Mouse (Mus musculus) heart, embryonic 11.5 days (tissue): ENCODE measurements around the gene Set. TPM values are rescaled to one million over a fixed set of nuclear protein-coding genes. Genes with fewer than 3 reads are reported as not detected.

Experiments used
- ATAC-seq: fragments of 200-750 bp; cut with Nextera tagmentation; replicated peaks from 2 replicates; pipeline ENCODE4 v1.8.0; 2017; ENCODE audit warnings: moderate library complexity; ENCODE audit not compliant: insufficient number of reproducible peaks, low FRiP score, low TSS enrichment
- H3K27ac ChIP-seq: fragments of 300-500 bp; sonication (generic); 2 replicates; pipeline ENCODE4 v1.5.1; 2014; ENCODE audit warnings: mild to moderate bottlenecking, low read depth, low read length
- H3K27me3 ChIP-seq: fragments of 300-500 bp; sonication (generic); 2 replicates; pipeline ENCODE4 v1.6.1; 2014; ENCODE audit warnings: mild to moderate bottlenecking, low read length, mixed read lengths; ENCODE audit not compliant: control insufficient read depth, insufficient read depth
- H3K36me3 ChIP-seq: fragments of 300-500 bp; sonication (generic); 2 replicates; pipeline ENCODE4 v1.6.1; 2014; ENCODE audit warnings: mild to moderate bottlenecking, low read length, moderate library complexity, mixed read lengths; ENCODE audit not compliant: control insufficient read depth, insufficient read depth
- H3K4me1 ChIP-seq: fragments of 300-500 bp; sonication (generic); 2 replicates; pipeline ENCODE4 v1.6.1; 2014; ENCODE audit warnings: low read length; ENCODE audit not compliant: control insufficient read depth, insufficient read depth
- H3K4me2 ChIP-seq: fragments of 300-500 bp; sonication (generic); 2 replicates; pipeline ENCODE4 v1.6.1; 2014; ENCODE audit warnings: mild to moderate bottlenecking, moderate library complexity
- H3K4me3 ChIP-seq: fragments of 300-500 bp; sonication (generic); 2 replicates; pipeline ENCODE4 v1.5.1; 2014; ENCODE audit warnings: low read depth, low read length
- H3K9ac ChIP-seq: fragments of 300-500 bp; sonication (generic); 2 replicates; pipeline ENCODE4 v1.6.1; 2014; ENCODE audit warnings: mild to moderate bottlenecking, low read depth, low read length, moderate library complexity
- H3K9me3 ChIP-seq: fragments of 300-500 bp; sonication (generic); replicated peaks from 2 replicates; pipeline ENCODE4 v1.6.1; 2016; ENCODE audit warnings: low read length; ENCODE audit not compliant: control insufficient read depth
- WGBS: fragments of 180-500 bp; shearing (Covaris S2); extraction: QIAGEN DNeasy Blood & Tissue Kit; methylation state at CpG from one replicate; pipeline ENCODE4 v1.1.7; 2014; ENCODE audit not compliant: insufficient replicate concordance; 5-methylcytosine and 5-hydroxymethylcytosine counted together
- polyA plus RNA-seq: library from polyadenylated mRNA; unstranded; fragments of >200 nt; fragmentation: Nextera tagmentation; extraction: Ambion mirVana; gene quantifications from 2 replicates; pipeline ENCODE4 v1.2.1, GENCODE M21; 2014

Gene Set
- polyA plus RNA-seq, 1 experiment from 2014 or later = 322 TPM

DNA sequence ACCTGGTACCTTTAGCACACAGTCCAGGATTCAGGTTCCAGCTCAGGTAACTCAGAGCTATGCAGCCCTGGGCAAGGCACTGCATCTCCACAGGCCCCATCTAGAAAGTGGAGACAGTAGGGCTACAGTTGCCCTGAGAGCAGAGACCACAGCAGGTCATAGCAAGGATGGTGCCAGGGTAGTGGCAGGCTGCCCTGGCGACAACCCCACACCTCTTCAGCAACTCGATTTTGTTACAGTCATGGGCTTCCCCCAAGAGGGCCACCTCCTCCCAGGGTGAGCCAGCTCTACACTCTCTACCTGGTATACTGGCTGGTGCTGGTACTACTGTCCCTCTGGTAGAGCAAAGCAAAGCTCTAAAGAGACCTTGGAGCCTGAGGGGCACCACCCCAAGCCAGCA, 19.4 kb upstream of the Set start:
- 75% methylated on average over 2 of the region's 2 CpGs for WGBS
- no peaks in the 10 kb centered on the region for H3K27me3 ChIP-seq
- peaks cover 2% of the 10 kb centered on the region; the same call in 1 of the 2 replicates for H3K4me1 ChIP-seq
- no peak for ATAC-seq
- H3K27ac ChIP-seq = no peak overlapping the region
- H3K9me3 ChIP-seq = no peaks in the 10 kb centered on the region
- H3K4me3 ChIP-seq = no peak overlapping the region
- H3K4me2 ChIP-seq = no peak overlapping the region
- no peak overlapping the region for H3K9ac ChIP-seq
- no peaks in the 10 kb centered on the region; the same call in none of the 2 replicates for H3K36me3 ChIP-seq

DNA sequence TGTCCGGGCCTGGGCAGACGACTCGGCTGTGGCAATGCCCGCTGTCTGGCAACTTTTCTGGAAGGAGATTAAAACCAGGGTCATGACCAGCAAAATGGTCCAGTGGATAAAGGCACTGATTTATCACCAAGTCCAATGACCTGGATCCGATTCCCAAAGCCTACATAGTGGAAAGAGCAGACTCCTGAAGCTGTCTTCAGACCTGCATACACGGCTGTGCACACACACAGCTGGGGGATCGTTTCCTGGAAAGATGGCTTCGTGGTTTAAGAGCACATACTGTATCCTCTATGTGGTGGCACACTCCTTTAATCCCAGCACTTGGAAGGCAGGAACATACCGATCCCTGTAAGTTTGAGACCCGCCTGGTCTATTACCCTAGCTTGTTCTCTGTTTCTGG, 18.8 kb upstream of the Set start:
- Histone ChIP-seq H3K9me3 (no peaks in the 10 kb centered on the region), H3K27ac (no peak overlapping the region), H3K36me3 (no peaks in the 10 kb centered on the region; the same call in 1 of the 2 replicates), H3K27me3 (no peaks in the 10 kb centered on the region), H3K4me3 (no peak overlapping the region), H3K9ac (no peak overlapping the region), H3K4me2 (no peak overlapping the region), H3K4me1 (peaks cover 2% of the 10 kb centered on the region; the same call in 1 of the 2 replicates)
- WGBS = 86% methylated on average over 10 of the region's 10 CpGs
- no peak for ATAC-seq

DNA sequence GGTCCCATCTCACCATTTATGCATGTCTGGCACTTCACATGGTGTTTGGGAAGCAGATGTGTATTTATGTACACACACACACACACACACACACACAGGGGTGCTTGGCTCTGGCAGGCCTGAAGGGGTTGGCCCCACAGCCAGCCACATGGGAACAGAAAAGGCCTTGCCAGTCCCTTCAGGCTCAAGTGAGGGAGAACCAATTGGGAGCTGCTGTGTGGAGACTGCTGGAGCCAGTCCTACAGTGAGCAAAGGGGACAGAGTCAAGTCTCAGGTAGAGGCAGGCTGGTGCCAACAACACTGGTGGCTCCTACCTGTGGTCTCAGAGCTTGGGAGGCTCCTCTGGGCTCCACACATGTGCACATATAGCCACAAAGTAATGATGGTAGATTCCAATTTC, 17.5 kb upstream of the Set start:
- Histone ChIP-seq H3K9me3 (no peaks in the 10 kb centered on the region), H3K4me2 (no peak overlapping the region), H3K27ac (no peak overlapping the region), H3K4me1 (peaks cover 2% of the 10 kb centered on the region; the same call in 1 of the 2 replicates), H3K4me3 (no peak overlapping the region), H3K9ac (no peak overlapping the region), H3K27me3 (no peaks in the 10 kb centered on the region), H3K36me3 (peaks cover 1% of the 10 kb centered on the region; the same call in 1 of the 2 replicates)
- no peak for ATAC-seq

DNA sequence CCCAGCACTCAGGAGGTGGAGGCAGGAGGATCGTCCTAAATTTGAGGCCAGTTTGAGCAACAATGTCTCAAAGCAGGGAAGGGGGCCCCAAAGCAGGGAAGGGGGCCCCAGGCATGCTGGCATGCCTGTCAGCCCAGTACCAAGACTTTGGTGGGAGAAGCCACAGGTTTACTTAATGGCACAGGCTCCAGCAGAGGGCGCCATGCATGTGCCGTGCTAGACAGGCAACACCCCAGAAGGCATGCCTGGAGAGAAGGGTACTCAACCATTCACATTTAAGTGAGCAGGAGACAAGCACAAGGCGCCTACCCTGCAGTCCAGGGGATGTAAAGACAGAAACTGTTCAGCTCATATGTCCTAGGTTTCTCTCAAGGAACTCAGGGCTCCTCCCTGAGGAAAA, 14.7 kb upstream of the Set start:
- Histone ChIP-seq H3K27ac (no peak overlapping the region), H3K4me2 (no peak overlapping the region), H3K36me3 (peaks cover 2% of the 10 kb centered on the region; the same call in 1 of the 2 replicates), H3K9me3 (no peaks in the 10 kb centered on the region), H3K4me1 (peaks cover 2% of the 10 kb centered on the region; the same call in 1 of the 2 replicates), H3K4me3 (no peak overlapping the region), H3K9ac (no peak overlapping the region), H3K27me3 (no peaks in the 10 kb centered on the region)
- no peak for ATAC-seq
- 10% methylated on average over 4 of the region's 4 CpGs for WGBS

DNA sequence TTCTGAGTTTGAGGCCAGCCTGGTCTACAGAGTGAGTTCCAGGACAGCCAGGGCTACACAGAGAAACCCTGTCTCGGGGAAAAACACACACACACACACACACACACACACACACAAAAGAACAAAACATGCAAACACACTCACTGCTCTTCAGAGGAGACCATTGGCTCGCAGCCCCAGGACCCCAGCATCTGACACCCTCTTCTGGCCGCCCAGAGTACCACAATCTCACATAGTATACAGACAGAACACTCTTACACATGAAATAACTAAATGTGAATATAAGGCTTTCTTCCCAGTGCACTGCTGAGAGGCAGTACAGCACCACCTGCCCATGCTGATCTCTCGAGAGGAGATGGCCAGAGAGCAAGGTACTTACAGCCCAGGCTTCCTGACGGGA, 12.6 kb upstream of the Set start:
- peaks cover 2% of the 10 kb centered on the region; the same call in 1 of the 2 replicates for H3K4me1 ChIP-seq
- H3K4me2 ChIP-seq = no peak overlapping the region
- 88% methylated on average over 5 of the region's 5 CpGs for WGBS
- H3K36me3 ChIP-seq = peaks cover 2% of the 10 kb centered on the region; the same call in 1 of the 2 replicates
- H3K27me3 ChIP-seq = no peaks in the 10 kb centered on the region
- H3K4me3 ChIP-seq = no peak overlapping the region
- H3K9me3 ChIP-seq = no peaks in the 10 kb centered on the region
- no peak overlapping the region for H3K9ac ChIP-seq
- ATAC-seq = no peak
- H3K27ac ChIP-seq = no peak overlapping the region

DNA sequence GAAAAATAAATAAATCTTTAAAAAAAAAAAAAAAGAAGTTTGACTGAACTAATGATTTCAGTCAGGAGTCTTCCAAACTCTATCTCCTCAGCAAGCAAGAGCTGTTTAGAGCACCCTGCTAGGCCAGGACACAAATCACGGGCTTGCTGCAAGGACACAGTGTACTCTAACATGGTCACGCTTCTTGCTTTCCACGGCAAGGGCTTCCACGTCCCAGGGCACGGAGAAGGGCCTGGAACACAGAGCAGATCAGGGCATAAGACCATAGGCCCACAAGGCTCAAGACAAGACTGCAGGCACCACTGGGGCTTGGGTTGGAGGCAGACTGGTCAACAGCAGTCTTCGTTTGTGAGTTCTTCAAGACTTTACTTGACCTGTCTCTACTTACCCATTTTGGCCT, 10.1 kb upstream of the Set start:
- Histone ChIP-seq H3K9ac (no peak overlapping the region), H3K9me3 (no peaks in the 10 kb centered on the region), H3K27ac (no peak overlapping the region), H3K27me3 (no peaks in the 10 kb centered on the region), H3K4me2 (no peak overlapping the region), H3K4me1 (peaks cover 2% of the 10 kb centered on the region; the same call in 1 of the 2 replicates), H3K4me3 (no peak overlapping the region), H3K36me3 (peaks cover 2% of the 10 kb centered on the region; the same call in 1 of the 2 replicates)
- 96% methylated on average over 6 of the region's 6 CpGs for WGBS
- no peak for ATAC-seq

DNA sequence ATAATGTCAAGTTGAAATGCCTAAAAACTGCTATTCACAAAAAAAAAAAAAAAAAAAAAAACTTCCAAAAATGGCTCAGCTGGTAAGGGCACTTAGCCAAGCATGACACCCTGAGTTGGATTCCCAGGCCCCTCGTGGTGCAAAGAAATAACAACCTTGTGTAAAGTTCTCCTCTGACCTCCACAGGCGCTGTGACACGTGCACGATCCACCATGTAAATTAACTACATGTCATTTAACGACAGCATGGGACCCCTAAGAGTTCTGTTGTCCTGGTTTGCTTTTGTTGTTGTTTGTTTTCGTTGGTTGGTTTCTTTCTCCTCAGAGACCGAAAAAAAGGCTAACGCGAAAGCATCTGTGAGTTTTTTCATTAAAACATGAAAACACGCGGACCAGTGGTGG, 9.1 kb upstream of the Set start:
- Histone ChIP-seq H3K9ac (peak overlapping the region; percentile 75), H3K4me2 (peak overlapping the region; percentile 82), H3K27me3 (no peaks in the 10 kb centered on the region), H3K4me1 (no peaks in the 10 kb centered on the region), H3K27ac (peak overlapping the region; percentile 88), H3K4me3 (peak overlapping the region; percentile 58), H3K36me3 (0 out of 2 replicates have a peak, but pooled peaks cover 2% of the 10 kb centered on the region), H3K9me3 (no peaks in the 10 kb centered on the region)
- 54% methylated on average over 11 of the region's 11 CpGs for WGBS
- no peak for ATAC-seq

DNA sequence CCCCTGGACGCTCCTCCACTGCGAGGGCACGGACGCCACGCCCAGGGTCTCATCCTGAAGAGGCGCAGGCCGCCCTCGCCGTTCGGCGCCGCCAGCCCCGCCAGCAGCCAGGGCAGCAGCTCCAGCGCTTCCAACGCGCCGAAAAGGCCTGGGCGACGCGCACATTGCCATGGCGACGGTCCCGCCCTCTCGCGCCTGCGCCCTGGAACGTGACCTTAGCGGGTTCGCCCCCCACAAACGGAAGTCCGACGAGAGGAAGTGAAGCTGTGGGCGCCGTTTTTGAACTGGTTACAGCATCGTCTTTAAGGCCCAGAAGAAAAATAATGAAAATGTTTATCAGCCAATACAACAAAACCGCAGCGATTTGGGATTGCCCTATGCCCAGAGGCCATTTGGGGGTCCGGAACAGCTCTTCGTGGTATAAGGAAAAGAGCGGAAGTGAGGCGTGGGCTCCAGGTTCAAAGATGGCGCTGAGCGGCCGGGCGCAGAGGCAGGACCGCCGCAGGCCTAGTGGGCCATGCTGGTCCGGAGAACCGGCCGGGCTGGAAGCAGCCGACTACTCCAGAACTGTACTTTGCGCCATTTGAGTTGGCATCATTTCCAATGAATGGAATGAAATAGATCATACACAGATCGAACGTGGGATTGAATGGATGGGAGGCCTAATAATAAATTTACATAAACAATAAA, 8.3 kb upstream of the Set start, which contains the start of gene Wdr34:
TSS of gene Wdr34 (minus strand) at position 183 of the 690 bp plus-strand sequence.
- H3K36me3 ChIP-seq = 0 out of 2 replicates have a peak, but pooled peaks cover 2% of the 10 kb centered on the region
- WGBS = 1% methylated on average over 54 of the region's 54 CpGs
- H3K27ac ChIP-seq = peak within 1 kb of the TSS; percentile 88
- H3K27me3 ChIP-seq = no peaks in the 10 kb centered on the region
- H3K4me2 ChIP-seq = peak within 1 kb of the TSS; percentile 82
- peak; percentile 90 for ATAC-seq
- H3K9me3 ChIP-seq = no peaks in the 10 kb centered on the region
- H3K4me1 ChIP-seq = no peaks in the 10 kb centered on the region
- peak within 1 kb of the TSS; percentile 75 for H3K9ac ChIP-seq
- H3K4me3 ChIP-seq = peak within 1 kb of the TSS; percentile 58

DNA sequence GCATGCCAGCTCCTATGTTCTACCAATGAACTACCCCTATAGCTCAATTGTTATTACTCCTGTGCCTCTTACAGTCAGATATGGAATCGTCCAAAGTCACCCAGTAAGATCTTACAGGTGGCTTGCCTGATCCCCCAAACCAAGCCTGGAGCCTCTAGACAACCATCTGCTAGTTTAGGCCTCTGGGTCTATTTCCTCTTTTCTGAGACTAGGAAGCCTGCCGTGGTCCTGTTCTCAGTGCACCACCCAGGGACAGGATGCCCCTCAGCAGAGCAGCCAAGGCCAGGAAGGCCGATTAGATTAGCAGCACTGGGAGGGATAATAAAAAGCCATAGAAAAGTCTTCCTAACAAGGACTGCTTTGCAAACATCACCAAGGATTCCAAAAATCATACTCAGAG, 7.3 kb upstream of the Set start:
- no peak overlapping the region for H3K4me2 ChIP-seq
- no peaks in the 10 kb centered on the region for H3K4me1 ChIP-seq
- ATAC-seq = no peak
- H3K4me3 ChIP-seq = no peak overlapping the region
- H3K36me3 ChIP-seq = no peaks in the 10 kb centered on the region
- 74% methylated on average over 3 of the region's 3 CpGs for WGBS
- H3K27me3 ChIP-seq = no peaks in the 10 kb centered on the region
- no peak overlapping the region for H3K9ac ChIP-seq
- H3K9me3 ChIP-seq = no peaks in the 10 kb centered on the region
- no peak overlapping the region for H3K27ac ChIP-seq
